16 mouse cellular contexts compared by ENCODE assay signal in genomic region chr12:52618418-52619040, GRCm38 (mm10).
DNase-seq lines count a peak whose midpoint lies in the region; ATAC-seq and TF ChIP-seq lines count a peak whose summit lies in the region.
"Had no signal": no experiment of that assay in that cellular context is flagged by ENCODE, and none has a peak within 500 bp of the region (broad histone marks: within the 10 kb centered on the region; RNA-seq: fewer than 3 reads in every experiment).

No protein-coding gene starts in this region.

- H3K9ac ChIP-seq in liver, postnatal 0 days (replicated peaks), result no peak overlapping the region
- H3K9ac ChIP-seq: forebrain, embryonic 12.5 days; heart, embryonic 15.5 days; neural tube, embryonic 12.5 days had no signal

- H3K27me3 ChIP-seq in liver, postnatal 0 days (ENCODE audit: insufficient read depth, low read length), result no peaks in the 10 kb centered on the region
- no peaks in the 10 kb centered on the region for H3K27me3 ChIP-seq in Patski
- no peaks in the 10 kb centered on the region for H3K27me3 ChIP-seq in splenic B cell, adult 2 months (ENCODE audit: control insufficient read depth, insufficient read depth, low read length, poor library complexity, severe bottlenecking)
- H3K27me3 ChIP-seq: forebrain, embryonic 12.5 days; heart, embryonic 15.5 days; neural tube, embryonic 12.5 days had no signal

- in situ Hi-C loops in Patski (cut with MboI; ENCODE audit: low pct_unique_long_range_greater_than_20kb), result no loop called here

- H3K9me3 ChIP-seq in liver, postnatal 0 days (ENCODE audit: low read length), result no peaks in the 10 kb centered on the region
- H3K9me3 ChIP-seq: forebrain, embryonic 12.5 days; heart, embryonic 15.5 days; hindbrain, embryonic 10.5 days; neural tube, embryonic 12.5 days had no signal

- no peak overlapping the region for H3K4me2 ChIP-seq in liver, postnatal 0 days (ENCODE audit: low read depth, low read length)
- H3K4me2 ChIP-seq: forebrain, embryonic 12.5 days; heart, embryonic 15.5 days; liver, embryonic 11.5 days; neural tube, embryonic 12.5 days had no signal

- no peak for ATAC-seq in liver, postnatal 0 days
- no peak for ATAC-seq in Patski

- H3K4me3 ChIP-seq in liver, postnatal 0 days (ENCODE audit: low read depth, low read length), result no peak overlapping the region
- H3K4me3 ChIP-seq: forebrain, embryonic 12.5 days; heart, embryonic 15.5 days; hindbrain, embryonic 10.5 days; neural tube, embryonic 12.5 days had no signal

- CTCF ChIA-PET in Patski (lab: Charles Lee), result no interaction called here

- no peak for TF ChIP-seq EP300 in liver, postnatal 0 days (IDR thresholded peaks at IDR 0.05; ENCODE audit: low read depth)

- 77% methylated on average over 5 of the region's 5 CpGs for WGBS in liver, postnatal 0 days (ENCODE audit: insufficient replicate concordance)

- no peak overlapping the region for H3K27ac ChIP-seq in liver, postnatal 0 days (ENCODE audit: low read depth)
- H3K27ac ChIP-seq: forebrain, embryonic 12.5 days; heart, embryonic 15.5 days; hindbrain, embryonic 10.5 days; neural tube, embryonic 12.5 days had no signal

- DNase-seq in liver, postnatal 0 days, result no peak
- DNase-seq in liver, result no peak
- DNase-seq in CD4-positive, CD25-positive, alpha-beta regulatory T cell, adult 2 months (ENCODE audit: low read depth, low spot score), result peak; percentile 68
- no peak for DNase-seq in Patski (ENCODE audit: low read depth, low spot score)
- DNase-seq in splenic B cell, adult 2 months (ENCODE audit: low read depth, low spot score), result peak; percentile 46
- DNase-seq in cerebellum, postnatal 4 days (ENCODE audit: low spot score in 2 of 2), result no peak
- DNase-seq in c-Kit-positive CD71-positive TER-119-positive erythroid progenitor cells, embryonic 14.5 days (ENCODE audit: low spot score), result no peak
- DNase-seq: cerebellum, postnatal 10 days; left cerebral cortex, postnatal 4 days; retina, postnatal 1 day; thymus, adult 2 months had no signal

- H3K4me1 ChIP-seq in liver, postnatal 0 days (ENCODE audit: insufficient read depth), result no peaks in the 10 kb centered on the region
- H3K4me1 ChIP-seq: forebrain, embryonic 12.5 days; heart, embryonic 15.5 days; neural tube, embryonic 12.5 days had no signal

- POLR2A ChIA-PET in Patski (lab: Charles Lee), result interaction anchor here (0.6 to 0.7 kb wide), 2 partner anchors 35 to 485 kb away, joined by 5 to 7 read pairs; no protein-coding TSS in a partner anchor

- peak; percentile 24; the same call in 1 of the 2 replicates for TF ChIP-seq CTCF in liver, postnatal 0 days (IDR thresholded peaks at IDR 0.05; ENCODE audit: low read depth)
- TF ChIP-seq CTCF in Patski (IDR thresholded peaks at IDR 0.05), result peak; percentile 17

- no peaks in the 10 kb centered on the region for H3K36me3 ChIP-seq in liver, postnatal 0 days (replicated peaks; ENCODE audit: insufficient read depth, low read length)
- H3K36me3 ChIP-seq in splenic B cell, adult 2 months (ENCODE audit: control insufficient read depth, insufficient read depth, low read length, poor library complexity, severe bottlenecking), result no peaks in the 10 kb centered on the region
- H3K36me3 ChIP-seq: forebrain, embryonic 12.5 days; heart, embryonic 15.5 days; hindbrain, embryonic 10.5 days; neural tube, embryonic 12.5 days had no signal

Comparison
In these comparisons a context has a peak if more than half of its experiments do, and no peak if none do; other contexts are left out.
1. DNase-seq: peak in CD4-positive, CD25-positive, alpha-beta regulatory T cell, adult 2 months (single experiment) and splenic B cell, adult 2 months (single experiment); none in liver, postnatal 0 days (single experiment), liver (single experiment), Patski (single experiment), cerebellum, postnatal 4 days (0 of 2) and c-Kit-positive CD71-positive TER-119-positive erythroid progenitor cells, embryonic 14.5 days (single experiment).